In the genomic region with DNA sequence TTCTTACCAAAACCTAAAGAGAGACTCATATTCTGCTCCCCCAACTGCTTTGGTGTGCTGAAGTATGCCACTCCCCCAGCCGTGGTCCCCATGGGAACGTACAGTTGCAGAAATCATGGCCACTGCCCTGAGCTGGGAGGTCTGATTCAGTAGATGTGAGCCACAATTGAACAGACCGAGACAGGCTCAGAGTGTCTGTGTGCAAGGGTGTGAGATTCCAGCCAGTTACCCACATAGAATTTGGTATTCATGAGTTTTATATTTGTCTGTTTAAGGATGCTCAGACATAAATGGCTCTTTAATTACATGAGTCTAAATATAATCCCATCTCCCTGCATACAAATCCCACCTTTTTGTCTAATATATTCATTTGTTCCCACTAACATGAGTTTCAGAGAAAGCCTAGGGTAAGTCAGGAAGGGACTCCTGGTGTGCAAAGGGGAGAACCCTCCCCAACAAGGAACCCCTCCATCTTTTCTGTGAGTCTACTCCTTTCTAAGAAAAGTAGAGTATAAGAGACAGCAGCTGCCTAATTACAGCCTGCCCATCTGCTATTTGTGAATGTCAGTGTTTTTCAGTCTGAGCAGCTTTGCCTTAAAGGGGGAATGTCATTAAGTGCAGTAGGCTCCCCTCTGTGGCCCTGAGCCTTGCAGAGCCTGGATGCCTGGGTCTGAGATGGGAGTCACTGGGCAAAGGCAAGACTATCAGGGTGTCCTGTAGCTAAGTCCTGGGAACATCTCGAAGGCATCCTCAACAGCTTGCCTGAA, we compare ENCODE assay signal across 18 mouse cellular contexts. TPM values are rescaled to one million over a fixed set of nuclear protein-coding genes. Genes with fewer than 3 reads are reported as not detected.
A peak's percentile ranks its signal among the peaks of the same experiment; 100 is the strongest.
DNase-seq lines count a peak whose midpoint lies in the region; ATAC-seq lines count a peak whose summit lies in the region.
"Had no signal": no experiment of that assay in that cellular context is flagged by ENCODE, and none has a peak within 500 bp of the region (broad histone marks: within the 10 kb centered on the region; RNA-seq: fewer than 3 reads in every experiment).

No protein-coding gene starts in this region.

- peak; percentile 77 for ATAC-seq in forebrain, embryonic 14.5 days
- ATAC-seq: liver, postnatal 0 days had no signal

- intact Hi-C loops in left cerebral cortex, postnatal 14 days (cut with DNase I): no loop called here
- intact Hi-C loops in heart, postnatal 36 days (cut with DNase I): no loop called here

- H3K4me1 ChIP-seq in forebrain, embryonic 14.5 days (ENCODE audit: control insufficient read depth, insufficient read depth, low read length): 0 out of 2 replicates have a peak, but pooled peaks cover 5% of the 10 kb centered on the region
- H3K4me1 ChIP-seq in midbrain, embryonic 10.5 days: peaks cover 13% of the 10 kb centered on the region
- H3K4me1 ChIP-seq: limb, embryonic 13.5 days; stomach, embryonic 15.5 days had no signal

- H3K4me2 ChIP-seq in forebrain, embryonic 14.5 days (ENCODE audit: low read length): no peak overlapping the region
- H3K4me2 ChIP-seq: embryonic facial prominence, embryonic 12.5 days; hindbrain, embryonic 12.5 days; limb, embryonic 13.5 days; stomach, embryonic 15.5 days had no signal

- H3K36me3 ChIP-seq in forebrain, embryonic 14.5 days (ENCODE audit: control insufficient read depth, insufficient read depth, low read length): no peaks in the 10 kb centered on the region
- H3K36me3 ChIP-seq in midbrain, embryonic 10.5 days: no peaks in the 10 kb centered on the region
- H3K36me3 ChIP-seq: embryonic facial prominence, embryonic 12.5 days; G1E; hindbrain, embryonic 12.5 days; limb, embryonic 13.5 days; stomach, embryonic 15.5 days had no signal

- H3K27me3 ChIP-seq in forebrain, embryonic 14.5 days (replicated peaks; ENCODE audit: control insufficient read depth, insufficient read depth, low read length): no peaks in the 10 kb centered on the region
- peaks cover 3% of the 10 kb centered on the region; the same call in 1 of the 2 replicates for H3K27me3 ChIP-seq in midbrain, embryonic 10.5 days (ENCODE audit: low read depth, poor library complexity, severe bottlenecking)
- H3K27me3 ChIP-seq: embryonic facial prominence, embryonic 12.5 days; limb, embryonic 13.5 days; stomach, embryonic 15.5 days had no signal

- peak overlapping the region; percentile 44; the same call in 1 of the 2 replicates for H3K27ac ChIP-seq in forebrain, embryonic 14.5 days (ENCODE audit: low read depth, low read length)
- H3K27ac ChIP-seq in midbrain, embryonic 10.5 days (replicated peaks): no peak overlapping the region
- H3K27ac ChIP-seq: embryonic facial prominence, embryonic 12.5 days; hindbrain, embryonic 12.5 days; limb, embryonic 13.5 days; macrophage; stomach, embryonic 15.5 days had no signal

- H3K4me3 ChIP-seq in forebrain, embryonic 14.5 days (ENCODE audit: low read depth, low read length): no peak overlapping the region
- H3K4me3 ChIP-seq in midbrain, embryonic 10.5 days: no peak overlapping the region
- H3K4me3 ChIP-seq: embryonic facial prominence, embryonic 12.5 days; hindbrain, embryonic 12.5 days; limb, embryonic 13.5 days; stomach, embryonic 15.5 days had no signal

- H3K9me3 ChIP-seq in forebrain, embryonic 14.5 days (replicated peaks; ENCODE audit: control insufficient read depth, low read length): no peaks in the 10 kb centered on the region
- H3K9me3 ChIP-seq in midbrain, embryonic 10.5 days (replicated peaks): no peaks in the 10 kb centered on the region
- H3K9me3 ChIP-seq: embryonic facial prominence, embryonic 12.5 days; hindbrain, embryonic 12.5 days; limb, embryonic 13.5 days; stomach, embryonic 15.5 days had no signal

- WGBS in forebrain, embryonic 14.5 days: 66% methylated on average over 4 of the region's 4 CpGs
- WGBS in midbrain, embryonic 10.5 days: 83% methylated on average over 4 of the region's 4 CpGs

- peak; percentile 6 to 44 for DNase-seq in layer of hippocampus, adult 18-20 months (ENCODE audit: low spot score in 2 of 2)
- no peak for DNase-seq in layer of hippocampus, adult 8-10 months (ENCODE audit: low spot score in 2 of 2)
- peak; percentile 74 for DNase-seq in forebrain, embryonic 14.5 days (ENCODE audit: low spot score)
- peak; percentile 53 to 57 for DNase-seq in left cerebral cortex, postnatal 14 days (ENCODE audit: low spot score in 2 of 2)
- peak; percentile 31 for DNase-seq in right cerebral cortex, postnatal 14 days
- DNase-seq in thymus, postnatal 36 days: no peak
- no peak for DNase-seq in midbrain, embryonic 10.5 days (ENCODE audit: low spot score)
- no peak for DNase-seq in heart, postnatal 36 days
- DNase-seq: adrenal gland, postnatal 10 days; kidney, adult 8-10 months; liver, postnatal 0 days; thymus, postnatal 4 days had no signal

- H3K9ac ChIP-seq in forebrain, embryonic 14.5 days (ENCODE audit: low read length): no peak overlapping the region
- H3K9ac ChIP-seq: embryonic facial prominence, embryonic 12.5 days; hindbrain, embryonic 12.5 days; limb, embryonic 13.5 days; liver, postnatal 0 days; stomach, embryonic 15.5 days had no signal

RNA-seq across cellular contexts. Expression of a gene that starts 29.5 kb away (rescaled TPM):
- 100 to 1,000 TPM; 212 to 215 TPM for total RNA-seq in layer of hippocampus, adult 18-20 months (2021)
- 100 to 1,000 TPM; 180 to 224 (median 201) TPM for total RNA-seq in layer of hippocampus, adult 8-10 months (2022)
- 31.2 and 40.8 TPM in 2 replicates for polyA plus RNA-seq in forebrain, embryonic 14.5 days (2014; fragmentation: Nextera tagmentation; extraction: Ambion mirVana)
- total RNA-seq in left cerebral cortex, postnatal 14 days (2021): 100 to 1,000 TPM; 297 to 320 TPM
- 5.0 and 12.2 TPM in 2 replicates for polyA plus RNA-seq in midbrain, embryonic 10.5 days (2016; fragmentation: Nextera tagmentation; extraction: Ambion mirVana)
- total RNA-seq in heart, postnatal 36 days (2021): under 1 TPM; 0.08 to 0.17 TPM
- polyA plus RNA-seq: G1E; liver, postnatal 0 days; macrophage had no signal

Comparison
In these comparisons a context has a peak if more than half of its experiments do, and no peak if none do; other contexts are left out.
1. DNase-seq: peak in layer of hippocampus, adult 18-20 months (2 of 2), forebrain, embryonic 14.5 days (single experiment), left cerebral cortex, postnatal 14 days (2 of 2) and right cerebral cortex, postnatal 14 days (single experiment); none in layer of hippocampus, adult 8-10 months (0 of 2), thymus, postnatal 36 days (0 of 2), midbrain, embryonic 10.5 days (single experiment) and heart, postnatal 36 days (0 of 2).
2. RNA of a gene that starts 29.5 kb away (total RNA-seq): 297 to 320 TPM in left cerebral cortex, postnatal 14 days, 212 to 215 TPM in layer of hippocampus, adult 18-20 months and 180 to 224 TPM in layer of hippocampus, adult 8-10 months; 0.08 to 0.17 TPM in heart, postnatal 36 days; every median in the first group is over 100 times any median in the second.